Mouse (Mus musculus) E14TG2a.4 (cell line): Measurements from ENCODE around the gene Cdc37.
A peak's percentile ranks its signal among the peaks of the same experiment; 100 is the strongest.

Source experiments
- H3K27me3 ChIP-seq: 2 replicates; pipeline ENCODE4 v1.6.1; 2014; ENCODE audit warnings: low read length, control low read depth; ENCODE audit not compliant: insufficient read depth
- H3K36me3 ChIP-seq: 2 replicates; pipeline ENCODE4 v1.6.1; 2014; ENCODE audit warnings: low read length, control low read depth; ENCODE audit not compliant: insufficient read depth
- H3K4me1 ChIP-seq: replicated peaks from 2 replicates; pipeline ENCODE4 v1.6.1; 2014; ENCODE audit warnings: low read depth, low read length, control low read depth
- H3K4me3 ChIP-seq: replicated peaks from 2 replicates; pipeline ENCODE4 v1.5.1; 2014; ENCODE audit warnings: mild to moderate bottlenecking, low read length
- H3K9me3 ChIP-seq: 2 replicates; pipeline ENCODE4 v1.6.1; 2014; ENCODE audit warnings: low read length, control low read depth
- CTCF ChIP-seq: conservative IDR thresholded peaks from 2 replicates; pipeline ENCODE4 v1.5.1; 2014; ENCODE audit warnings: low read length
- NANOG ChIP-seq: IDR thresholded peaks from 2 replicates; pipeline ENCODE4 v1.6.1; 2014; ENCODE audit warnings: borderline replicate concordance, low read length, mixed read lengths
- POU5F1 ChIP-seq: IDR thresholded peaks from 2 replicates; pipeline ENCODE4 v1.6.1; 2014; ENCODE audit warnings: low read length, borderline replicate concordance

Gene Cdc37

DNA sequence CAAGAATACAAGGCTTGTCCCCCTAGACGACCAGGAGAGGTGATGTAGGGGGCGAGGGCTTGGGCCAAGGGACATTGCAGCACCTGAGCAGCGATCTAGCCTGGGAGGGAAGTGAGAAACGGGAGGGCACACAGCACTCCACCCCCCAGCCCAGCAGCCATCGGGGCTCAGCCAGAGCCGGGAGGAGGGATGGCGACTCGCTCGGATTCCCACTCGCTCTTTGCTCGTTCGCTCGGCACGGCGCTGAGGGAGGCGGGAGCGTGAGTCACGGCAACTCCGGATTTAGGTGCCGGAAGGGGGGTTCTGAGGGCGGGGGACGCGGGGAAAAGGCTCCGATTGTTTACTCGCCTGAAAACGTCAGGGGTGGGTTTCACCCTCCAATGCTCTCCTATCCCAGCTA, 14.3 kb upstream of the Cdc37 start:
- TF ChIP-seq CTCF (no peak), NANOG (no peak), POU5F1 (no peak)
- peaks cover 58% of the 10 kb centered on the region for H3K4me1 ChIP-seq
- H3K36me3 ChIP-seq, result no peaks in the 10 kb centered on the region
- peaks cover 56% of the 10 kb centered on the region for H3K27me3 ChIP-seq
- H3K9me3 ChIP-seq, result no peaks in the 10 kb centered on the region
- H3K4me3 ChIP-seq, result peak overlapping the region; percentile 64

DNA sequence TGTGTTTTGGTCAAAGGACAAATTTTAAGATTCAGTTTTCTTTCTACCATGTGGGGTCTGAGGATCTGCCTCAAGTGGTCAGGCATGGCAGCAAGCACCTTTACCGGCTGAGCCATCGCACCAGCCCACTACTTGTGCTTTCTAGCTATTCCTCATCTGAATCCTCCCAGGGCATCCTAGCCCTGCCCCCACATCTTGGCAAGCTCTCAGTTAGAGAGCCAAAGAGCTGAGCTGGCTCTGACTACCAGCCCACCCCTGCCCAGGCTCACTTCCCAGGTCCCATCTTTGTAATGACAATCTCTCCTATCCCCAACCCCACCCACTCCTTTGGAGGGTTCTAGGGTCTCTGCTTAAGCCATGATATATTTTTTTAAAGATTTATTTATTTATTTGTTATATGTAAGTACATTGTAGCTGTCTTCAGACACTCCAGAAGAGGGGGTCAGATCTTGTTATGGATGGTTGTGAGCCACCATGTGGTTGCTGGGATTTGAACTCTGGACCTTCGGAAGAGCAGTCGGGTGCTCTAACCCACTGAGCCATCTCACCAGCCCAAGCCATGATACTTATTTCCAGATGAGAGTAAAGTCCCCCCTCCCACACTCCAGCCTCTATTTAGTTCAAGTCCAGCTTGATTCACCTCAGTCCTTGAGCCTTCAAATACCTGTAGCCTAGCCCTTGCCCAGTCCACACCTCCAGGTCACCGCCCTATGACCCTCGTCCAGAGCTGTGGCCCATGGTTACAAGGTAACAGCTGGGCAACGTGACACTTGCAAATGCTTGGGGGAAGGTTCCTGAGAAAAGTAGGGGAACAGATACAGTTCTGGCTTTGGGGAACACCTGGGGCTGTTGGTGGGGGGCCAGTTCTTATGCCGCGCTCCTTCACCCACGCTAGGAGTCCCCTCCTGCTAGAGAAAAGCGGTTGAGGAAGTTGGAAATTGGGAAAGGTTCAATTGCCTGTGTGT, 13.6 kb upstream of the Cdc37 start:
- H3K36me3 ChIP-seq, result no peaks in the 10 kb centered on the region
- H3K4me3 ChIP-seq, result peak overlapping the region; percentile 64
- peaks cover 56% of the 10 kb centered on the region for H3K27me3 ChIP-seq
- no peaks in the 10 kb centered on the region for H3K9me3 ChIP-seq
- peaks cover 53% of the 10 kb centered on the region for H3K4me1 ChIP-seq
- TF ChIP-seq POU5F1, result no peak
- TF ChIP-seq CTCF, result no peak
- TF ChIP-seq NANOG, result no peak

DNA sequence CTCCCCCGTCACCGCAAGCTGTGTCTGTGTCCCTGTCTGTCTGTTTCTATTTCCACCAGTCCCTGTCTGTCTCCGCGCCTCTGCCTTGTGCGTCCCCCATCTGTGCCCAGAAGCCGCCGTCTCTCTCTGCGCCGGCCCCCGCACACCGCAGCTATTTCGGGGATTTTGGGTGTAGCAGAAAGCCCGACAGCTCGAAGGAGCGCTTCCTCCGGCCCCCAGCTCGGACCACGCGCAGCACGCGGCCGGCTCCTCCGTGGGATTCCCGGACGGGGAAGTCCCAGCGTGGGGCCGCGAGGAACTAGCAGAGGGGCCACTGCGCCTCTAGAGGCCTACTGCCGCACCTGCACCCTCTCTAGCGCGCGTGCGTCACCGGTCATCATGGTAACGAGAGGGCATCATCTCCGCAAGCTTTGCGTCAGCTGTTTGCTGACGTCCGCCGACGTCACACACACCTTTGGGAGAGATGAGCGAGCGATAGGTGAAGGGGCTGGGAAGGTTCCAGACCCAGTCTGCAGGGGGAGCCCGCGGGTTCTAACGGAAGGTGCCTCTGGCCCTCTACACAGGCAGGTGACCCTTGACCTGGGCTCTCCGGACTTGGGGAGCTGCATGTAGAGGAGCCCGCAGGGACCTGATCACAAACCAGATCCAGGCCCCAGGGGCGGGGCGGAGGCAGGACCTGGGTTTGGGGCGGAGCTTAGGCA, 11.6 kb upstream of the Cdc37 start:
- Histone ChIP-seq H3K9me3 (no peaks in the 10 kb centered on the region), H3K4me1 (peaks cover 42% of the 10 kb centered on the region), H3K27me3 (peaks cover 39% of the 10 kb centered on the region), H3K36me3 (no peaks in the 10 kb centered on the region), H3K4me3 (peak overlapping the region; percentile 87)
- TF ChIP-seq CTCF (peak; percentile 73), NANOG (no peak), POU5F1 (no peak)

GRCm38 (mm10) chr9:21154787-21155186, 5.0 kb upstream of the Cdc37 start:
- H3K27me3 ChIP-seq, result no peaks in the 10 kb centered on the region
- peaks cover 33% of the 10 kb centered on the region for H3K4me1 ChIP-seq
- H3K4me3 ChIP-seq, result no peak overlapping the region
- H3K9me3 ChIP-seq, result no peaks in the 10 kb centered on the region
- H3K36me3 ChIP-seq, result no peaks in the 10 kb centered on the region
- TF ChIP-seq POU5F1 (no peak), CTCF (no peak)

GRCm38 (mm10) chr9:21153833-21154232, 4.1 kb upstream of the Cdc37 start:
- Histone ChIP-seq H3K4me3 (peak overlapping the region; percentile 61), H3K9me3 (no peaks in the 10 kb centered on the region), H3K36me3 (no peaks in the 10 kb centered on the region), H3K27me3 (no peaks in the 10 kb centered on the region), H3K4me1 (peaks cover 31% of the 10 kb centered on the region)
- TF ChIP-seq NANOG (no peak), CTCF (no peak), POU5F1 (no peak)

DNA sequence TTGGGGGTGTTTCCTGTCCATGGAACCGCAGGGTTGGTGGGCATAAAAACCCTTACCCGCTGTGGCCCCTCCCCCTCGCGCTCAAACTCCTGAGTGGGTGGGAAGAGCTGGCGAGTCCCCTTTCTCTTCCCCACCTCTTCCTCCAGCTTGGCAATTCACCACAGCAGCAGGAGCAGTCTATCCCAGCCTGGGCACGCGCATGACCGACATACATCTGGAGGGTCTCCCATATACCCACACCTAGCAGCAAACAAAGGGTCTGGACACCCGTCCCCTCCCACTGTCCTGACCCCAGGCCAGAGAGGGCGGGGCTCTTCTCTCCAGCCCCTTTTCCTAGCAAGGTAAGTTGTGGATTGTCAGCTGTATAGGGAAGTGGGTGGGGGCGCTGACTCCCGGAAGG, 3.5 kb upstream of the Cdc37 start:
- Histone ChIP-seq H3K27me3 (no peaks in the 10 kb centered on the region), H3K9me3 (no peaks in the 10 kb centered on the region), H3K4me3 (peak overlapping the region; percentile 61), H3K4me1 (peaks cover 36% of the 10 kb centered on the region), H3K36me3 (peaks cover 3% of the 10 kb centered on the region; the same call in 1 of the 2 replicates)
- TF ChIP-seq POU5F1, result no peak
- TF ChIP-seq CTCF, result no peak
- TF ChIP-seq NANOG, result no peak

GRCm38 (mm10) chr9:21152715-21153114, 2.9 kb upstream of the Cdc37 start:
- TF ChIP-seq CTCF (peak; percentile 33), NANOG (no peak), POU5F1 (no peak)
- peaks cover 9% of the 10 kb centered on the region for H3K36me3 ChIP-seq
- H3K27me3 ChIP-seq, result no peaks in the 10 kb centered on the region
- H3K9me3 ChIP-seq, result no peaks in the 10 kb centered on the region
- peaks cover 42% of the 10 kb centered on the region for H3K4me1 ChIP-seq
- peak overlapping the region; percentile 61 for H3K4me3 ChIP-seq

- peaks cover 74% of the 10 kb centered on the region for H3K4me1 ChIP-seq
- peak overlapping the region; percentile 93 for H3K4me3 ChIP-seq
- H3K9me3 ChIP-seq, result no peaks in the 10 kb centered on the region
- no peak for TF ChIP-seq NANOG
- no peak for TF ChIP-seq CTCF
- TF ChIP-seq POU5F1, result no peak
- H3K27me3 ChIP-seq, result no peaks in the 10 kb centered on the region
- peaks cover 44% of the 10 kb centered on the region for H3K36me3 ChIP-seq
Observed at GRCm38 (mm10) chr9:21149077-21149653, 617 bp downstream of the Cdc37 start.
